Mouse (Mus musculus) kidney, postnatal 14 days (tissue): ENCODE measurements at regions not wholly inside any gene's neighbourhood (a gene's known extent, or its start where the extent isn't known, plus 50 kb on each side); places are given as distances from the start of the nearest gene placed in this dataset.
A peak's percentile ranks its signal among the peaks of the same experiment; 100 is the strongest.

ENCODE experiments used
- DNase-seq: peaks from one replicate; pipeline ENCODE4 v3.0.0; 2022; ENCODE audit warnings: mixed read lengths

- no peak for DNase-seq
Observed at GRCm38 (mm10) chr3:137105930-137106329, 234.9 kb upstream of the Emcn start.

- no peak for DNase-seq
Observed at GRCm38 (mm10) chr3:137108197-137108596, 232.7 kb upstream of the Emcn start.

- DNase-seq, result no peak
Observed at GRCm38 (mm10) chr3:137109786-137110185, 231.1 kb upstream of the Emcn start.

GRCm38 (mm10) chr3:137110485-137110884 lies 230.4 kb upstream of the Emcn start:
- DNase-seq, result no peak

- DNase-seq, result no peak
Observed at GRCm38 (mm10) chr3:137129967-137130366, 210.9 kb upstream of the Emcn start.

GRCm38 (mm10) chr3:137142041-137142440 lies 198.8 kb upstream of the Emcn start:
- DNase-seq, result no peak

GRCm38 (mm10) chr3:137146062-137146461 lies 194.8 kb upstream of the Emcn start:
- DNase-seq, result no peak

GRCm38 (mm10) chr3:137147405-137147804 lies 193.5 kb upstream of the Emcn start:
- no peak for DNase-seq

- peak; percentile 81 for DNase-seq
Observed at GRCm38 (mm10) chr3:137150414-137151010, 190.4 kb upstream of the Emcn start.

- no peak for DNase-seq
Observed at GRCm38 (mm10) chr3:137151431-137151830, 189.4 kb upstream of the Emcn start.

GRCm38 (mm10) chr3:137153234-137153633 lies 187.6 kb upstream of the Emcn start:
- DNase-seq, result peak; percentile 33

- no peak for DNase-seq
Observed at GRCm38 (mm10) chr3:137154200-137155042, 186.4 kb upstream of the Emcn start.

- no peak for DNase-seq
Observed at GRCm38 (mm10) chr3:137155043-137155404, 185.8 kb upstream of the Emcn start.

- peak; percentile 32 for DNase-seq
Observed at GRCm38 (mm10) chr3:137156250-137156975, 184.5 kb upstream of the Emcn start.

GRCm38 (mm10) chr3:137189035-137189434 lies 151.8 kb upstream of the Emcn start:
- no peak for DNase-seq

- DNase-seq, result no peak
Observed at GRCm38 (mm10) chr3:137190489-137190888, 150.4 kb upstream of the Emcn start.

GRCm38 (mm10) chr3:137191009-137191408 lies 149.9 kb upstream of the Emcn start:
- DNase-seq, result no peak

- no peak for DNase-seq
Observed at GRCm38 (mm10) chr3:137193873-137194272, 147.0 kb upstream of the Emcn start.

GRCm38 (mm10) chr3:137211667-137212066 lies 129.2 kb upstream of the Emcn start:
- no peak for DNase-seq

GRCm38 (mm10) chr3:137216036-137216435 lies 124.8 kb upstream of the Emcn start:
- DNase-seq, result peak; percentile 21

- DNase-seq, result peak; percentile 3
Observed at GRCm38 (mm10) chr3:137217245-137217644, 123.6 kb upstream of the Emcn start.

- DNase-seq, result no peak
Observed at GRCm38 (mm10) chr3:137217926-137218325, 122.9 kb upstream of the Emcn start.

GRCm38 (mm10) chr3:137226151-137226550 lies 114.7 kb upstream of the Emcn start:
- no peak for DNase-seq
